Mouse (Mus musculus) midbrain, embryonic 14.5 days (tissue): ENCODE data around the gene Plcb3. TPM values are rescaled to one million over a fixed set of nuclear protein-coding genes. Genes with fewer than 3 reads are reported as not detected.

Experiments
- ATAC-seq: fragments of 200-750 bp; cut with Nextera tagmentation; 2 replicates; pipeline ENCODE4 v1.8.0; 2017; ENCODE audit warnings: moderate number of reproducible peaks, moderate library complexity; ENCODE audit not compliant: low FRiP score, low TSS enrichment
- DNase-seq: peaks from one replicate; pipeline ENCODE4 v3.0.0-alpha.2; 2015
- H3K27ac ChIP-seq: fragments of 300-500 bp; sonication (generic); replicated peaks from 2 replicates; pipeline ENCODE4 v1.5.1; 2014; ENCODE audit warnings: mild to moderate bottlenecking, low read depth, low read length, moderate library complexity
- H3K27me3 ChIP-seq: fragments of 300-500 bp; sonication (generic); 2 replicates; pipeline ENCODE4 v1.6.1; 2014; ENCODE audit warnings: low read length, control low read depth, mixed read lengths; ENCODE audit not compliant: control insufficient read depth, insufficient read depth
- H3K36me3 ChIP-seq: fragments of 300-500 bp; sonication (generic); 2 replicates; pipeline ENCODE4 v1.6.1; 2014; ENCODE audit warnings: low read length, control low read depth; ENCODE audit not compliant: control insufficient read depth, insufficient read depth
- H3K4me1 ChIP-seq: fragments of 300-500 bp; sonication (generic); 2 replicates; pipeline ENCODE4 v1.6.1; 2014; ENCODE audit warnings: mild to moderate bottlenecking, antibody characterized with exemption, low read length, control low read depth; ENCODE audit not compliant: control insufficient read depth, insufficient read depth
- H3K4me2 ChIP-seq: fragments of 300-500 bp; sonication (generic); 2 replicates; pipeline ENCODE4 v1.6.1; 2014; ENCODE audit warnings: mild to moderate bottlenecking, low read length, moderate library complexity
- H3K4me3 ChIP-seq: fragments of 300-500 bp; sonication (generic); replicated peaks from 2 replicates; pipeline ENCODE4 v1.5.1; 2014; ENCODE audit warnings: low read depth, low read length
- H3K9ac ChIP-seq: fragments of 300-500 bp; sonication (generic); replicated peaks from 2 replicates; pipeline ENCODE4 v1.6.1; 2014; ENCODE audit warnings: mild to moderate bottlenecking, low read length, moderate library complexity
- H3K9me3 ChIP-seq: fragments of 300-500 bp; sonication (generic); 2 replicates; pipeline ENCODE4 v1.6.1; 2016; ENCODE audit warnings: low read length, control low read depth, mixed read lengths; ENCODE audit not compliant: control insufficient read depth
- WGBS: fragments of 180-500 bp; shearing (Covaris S2); extraction: QIAGEN DNeasy Blood & Tissue Kit; methylation state at CpG from one replicate; pipeline ENCODE4 v1.1.7; 2014; 5-methylcytosine and 5-hydroxymethylcytosine counted together
- polyA plus RNA-seq: library from polyadenylated mRNA; unstranded; fragments of >200 nt; fragmentation: Nextera tagmentation; extraction: Ambion mirVana; gene quantifications from 2 replicates; pipeline ENCODE4 v1.2.1, GENCODE M21; 2014

The Plcb3 gene
- polyA plus RNA-seq, 1 experiment from 2014 or later, result 8.8 TPM

DNA sequence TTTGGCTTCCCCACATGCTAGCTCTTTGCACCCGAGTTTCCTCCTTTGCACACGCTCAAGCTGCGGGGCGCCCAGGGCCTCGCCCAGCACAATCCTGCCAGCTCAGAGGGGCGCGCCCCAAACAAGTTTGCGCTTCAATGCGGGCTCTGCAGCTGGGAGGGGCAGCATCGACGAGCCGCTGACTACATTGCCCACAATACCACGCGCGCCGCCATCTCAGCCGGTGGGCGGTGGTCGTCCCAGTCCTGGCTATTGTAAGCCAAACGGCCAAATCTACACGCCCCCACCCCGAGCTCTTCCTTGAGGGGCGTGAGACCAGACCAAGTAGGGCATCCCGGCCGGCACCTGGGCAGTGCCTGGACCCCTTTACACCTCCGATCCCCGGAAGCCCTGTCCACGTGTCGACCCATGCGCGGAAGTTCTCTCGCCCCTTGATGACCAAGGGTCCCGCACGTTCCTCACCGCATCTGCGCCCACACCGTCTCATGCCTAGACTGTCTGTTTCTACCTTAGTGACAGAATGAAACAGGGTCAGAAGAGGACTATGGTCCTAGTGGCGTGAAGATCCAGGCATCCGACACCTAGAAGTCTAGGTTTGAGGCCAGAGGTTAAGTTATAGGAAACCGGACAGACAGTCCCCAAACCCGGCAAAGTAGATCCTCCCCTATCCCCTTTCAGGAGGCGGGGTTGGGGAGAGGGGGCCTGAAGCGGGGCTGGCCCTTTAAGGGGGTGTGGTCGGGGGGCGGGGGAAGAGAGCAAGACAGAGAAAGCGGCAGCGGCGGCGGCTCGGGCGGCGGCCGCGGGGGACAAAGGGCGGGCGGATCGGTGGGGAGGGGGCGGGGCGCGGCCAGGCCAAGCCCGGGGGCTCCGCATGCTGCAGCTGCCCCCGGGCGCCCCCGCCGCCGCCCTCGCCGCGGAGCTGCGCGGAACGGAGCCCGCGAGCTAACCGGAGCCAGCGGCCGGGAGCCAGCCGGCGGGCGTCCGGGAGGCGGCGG is 1.8 kb downstream of the Plcb3 start, which contains the start of gene Ppp1r14b:
Ppp1r14b (plus strand) TSS at position 758 of the 995 bp plus-strand sequence.
- Histone ChIP-seq H3K4me1 (peaks cover 44% of the 10 kb centered on the region), H3K4me2 (peak within 1 kb of the TSS; percentile 78), H3K27me3 (peaks cover 5% of the 10 kb centered on the region; the same call in 1 of the 2 replicates), H3K9ac (peak within 1 kb of the TSS; percentile 79), H3K27ac (peak within 1 kb of the TSS; percentile 95), H3K36me3 (peaks cover 22% of the 10 kb centered on the region), H3K4me3 (peak within 1 kb of the TSS; percentile 74), H3K9me3 (no peaks in the 10 kb centered on the region)
- ATAC-seq (peak; percentile 75), DNase-seq (peak; percentile 93)
- under 1% methylated on average over 82 of the region's 84 CpGs for WGBS

DNA sequence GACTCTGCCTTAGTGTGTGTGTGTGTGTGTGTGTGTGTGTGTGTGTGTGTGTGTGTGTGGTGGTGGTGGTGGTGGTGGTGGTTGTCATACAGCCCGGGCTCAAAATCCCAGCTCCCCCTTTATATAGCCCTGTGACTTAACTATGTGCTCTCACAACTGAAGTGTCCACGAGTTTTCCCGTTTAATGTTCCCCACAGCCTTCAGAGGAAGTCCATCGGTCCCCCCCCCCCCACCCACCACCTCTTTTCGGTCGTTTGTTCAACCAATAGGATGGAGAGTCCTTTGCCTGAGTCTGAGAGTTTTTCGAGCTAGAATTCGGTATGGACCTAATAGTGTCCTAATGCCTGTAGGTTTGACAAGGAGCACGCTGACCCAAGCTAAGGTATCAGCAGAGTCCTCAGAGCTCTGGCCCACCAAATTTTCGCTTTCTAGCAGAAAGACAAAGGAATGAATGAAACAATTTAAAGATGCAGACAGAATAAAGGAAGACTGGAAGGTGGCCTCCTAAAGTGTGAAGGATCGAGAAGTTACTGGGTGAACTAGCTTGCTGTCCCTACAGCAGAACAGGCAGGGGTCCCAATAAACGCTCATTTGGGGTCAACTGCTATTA is 2.6 kb downstream of the Plcb3 start:
- Histone ChIP-seq H3K27me3 (peaks cover 13% of the 10 kb centered on the region), H3K4me3 (peak overlapping the region; percentile 74), H3K4me2 (peak overlapping the region; percentile 78), H3K27ac (peak overlapping the region; percentile 95), H3K4me1 (peaks cover 35% of the 10 kb centered on the region), H3K36me3 (peaks cover 22% of the 10 kb centered on the region), H3K9ac (peak overlapping the region; percentile 79), H3K9me3 (no peaks in the 10 kb centered on the region)
- ATAC-seq, result no peak
- 42% methylated on average over 12 of the region's 12 CpGs for WGBS
- peak; percentile 22 for DNase-seq

DNA sequence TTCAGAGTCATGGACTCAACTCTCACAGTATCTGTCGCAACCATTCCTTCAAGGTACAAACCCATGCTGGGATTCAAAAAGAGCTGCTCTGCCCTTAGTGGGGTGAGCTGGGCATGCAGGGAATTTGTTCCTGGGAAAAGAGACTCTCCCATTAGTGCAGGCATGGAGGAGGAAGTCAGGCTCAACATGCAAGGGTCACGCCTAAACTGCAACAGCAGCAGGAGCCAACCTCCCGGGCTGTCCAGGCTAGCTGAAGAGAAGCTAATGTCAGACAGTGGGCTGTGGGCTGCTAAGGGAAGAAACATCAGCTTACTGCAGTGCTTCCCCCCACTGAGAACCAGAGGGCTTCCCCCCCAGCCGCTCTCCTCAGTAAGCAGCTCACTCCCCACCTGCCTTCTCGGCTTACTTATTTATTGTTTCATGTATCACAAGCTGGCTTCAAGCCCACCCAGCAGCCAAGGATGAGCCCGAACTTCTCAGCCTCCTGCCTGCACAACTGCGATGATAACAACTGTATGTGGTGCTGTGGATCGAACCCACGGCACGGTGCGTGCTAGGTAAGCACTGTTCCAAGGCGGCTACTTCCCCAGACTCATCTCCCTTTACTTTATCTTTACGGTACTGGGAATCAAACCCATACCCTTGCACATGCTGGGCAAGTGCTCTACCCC is 3.9 kb downstream of the Plcb3 start:
- DNase-seq (no peak), ATAC-seq (no peak)
- peaks cover 24% of the 10 kb centered on the region for H3K4me1 ChIP-seq
- peaks cover 9% of the 10 kb centered on the region for H3K36me3 ChIP-seq
- H3K9me3 ChIP-seq, result no peaks in the 10 kb centered on the region
- H3K9ac ChIP-seq, result no peak overlapping the region
- H3K27ac ChIP-seq, result no peak overlapping the region
- H3K4me2 ChIP-seq, result no peak overlapping the region
- WGBS, result 80% methylated on average over 13 of the region's 13 CpGs
- no peak overlapping the region for H3K4me3 ChIP-seq
- H3K27me3 ChIP-seq, result peaks cover 20% of the 10 kb centered on the region

DNA sequence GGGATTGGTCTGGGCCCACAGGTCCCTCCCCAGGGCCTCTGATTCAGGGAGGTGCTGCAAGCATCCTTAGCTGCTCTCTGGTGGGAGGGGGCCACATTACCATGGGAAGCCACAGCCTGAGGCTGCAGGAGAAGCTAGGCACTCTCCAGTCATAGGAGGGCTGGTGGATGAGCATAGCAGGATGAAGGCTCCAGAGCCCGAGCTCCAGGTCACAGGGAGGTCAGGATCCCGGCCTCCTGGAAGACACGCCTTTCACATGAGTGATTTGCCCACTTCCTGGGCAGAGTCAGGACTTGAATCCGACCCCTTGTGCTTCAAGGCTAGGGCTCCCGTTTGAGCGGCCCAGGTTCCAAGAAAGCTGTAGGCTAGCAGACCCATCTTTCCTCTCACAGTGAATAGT is 4.6 kb downstream of the Plcb3 start:
- 57% methylated on average over 6 of the region's 6 CpGs for WGBS
- ATAC-seq, result no peak

DNA sequence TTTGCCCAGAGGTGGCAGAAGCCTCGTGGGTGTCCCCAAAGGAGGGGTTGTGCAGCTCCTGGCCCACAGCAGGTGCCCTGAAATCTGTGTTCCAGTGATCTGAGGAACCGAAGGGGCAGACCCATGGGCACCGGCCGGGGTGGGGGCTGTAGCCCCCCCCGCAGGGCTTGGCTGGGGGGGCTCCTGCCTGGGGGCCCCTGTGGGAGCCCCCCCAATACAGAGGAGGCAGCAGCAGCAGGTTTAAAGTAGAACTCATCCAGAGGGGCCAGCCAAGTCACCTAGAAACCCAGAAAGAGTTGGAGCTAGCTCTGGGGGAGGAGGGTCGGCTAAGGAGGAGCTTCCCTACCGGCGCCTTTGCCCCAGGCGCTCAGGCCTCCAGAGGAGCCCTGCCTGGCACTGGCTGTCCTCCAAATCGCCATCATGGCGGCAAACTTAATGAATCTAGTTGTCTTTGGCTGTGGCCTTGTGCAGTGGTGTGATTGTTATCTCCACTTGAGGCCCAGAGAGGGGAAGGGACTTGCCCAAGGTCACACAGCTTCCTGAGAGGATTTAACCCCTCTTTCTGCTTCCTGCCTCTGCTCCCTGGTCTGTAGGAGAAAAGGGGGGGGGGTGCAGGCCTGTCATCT is 5.7 kb downstream of the Plcb3 start:
- H3K9me3 ChIP-seq, result no peaks in the 10 kb centered on the region
- no peak overlapping the region for H3K27ac ChIP-seq
- H3K27me3 ChIP-seq, result peaks cover 20% of the 10 kb centered on the region
- DNase-seq, result no peak
- H3K9ac ChIP-seq, result no peak overlapping the region; the same call in 1 of the 2 replicates
- 15% methylated on average over 11 of the region's 11 CpGs for WGBS
- no peak for ATAC-seq
- H3K4me1 ChIP-seq, result peaks cover 12% of the 10 kb centered on the region
- no peak overlapping the region for H3K4me3 ChIP-seq
- H3K4me2 ChIP-seq, result peak overlapping the region; percentile 46
- no peaks in the 10 kb centered on the region for H3K36me3 ChIP-seq

More for the DNA sequence above, 4.6 kb downstream of the Plcb3 start:
- no peak overlapping the region for H3K9ac ChIP-seq
- DNase-seq, result no peak
- peaks cover 19% of the 10 kb centered on the region for H3K4me1 ChIP-seq
- peaks cover 4% of the 10 kb centered on the region; the same call in 1 of the 2 replicates for H3K36me3 ChIP-seq
- no peak overlapping the region for H3K4me2 ChIP-seq
- H3K27me3 ChIP-seq, result peaks cover 20% of the 10 kb centered on the region
- no peak overlapping the region for H3K4me3 ChIP-seq
- H3K27ac ChIP-seq, result no peak overlapping the region
- no peaks in the 10 kb centered on the region for H3K9me3 ChIP-seq

DNA sequence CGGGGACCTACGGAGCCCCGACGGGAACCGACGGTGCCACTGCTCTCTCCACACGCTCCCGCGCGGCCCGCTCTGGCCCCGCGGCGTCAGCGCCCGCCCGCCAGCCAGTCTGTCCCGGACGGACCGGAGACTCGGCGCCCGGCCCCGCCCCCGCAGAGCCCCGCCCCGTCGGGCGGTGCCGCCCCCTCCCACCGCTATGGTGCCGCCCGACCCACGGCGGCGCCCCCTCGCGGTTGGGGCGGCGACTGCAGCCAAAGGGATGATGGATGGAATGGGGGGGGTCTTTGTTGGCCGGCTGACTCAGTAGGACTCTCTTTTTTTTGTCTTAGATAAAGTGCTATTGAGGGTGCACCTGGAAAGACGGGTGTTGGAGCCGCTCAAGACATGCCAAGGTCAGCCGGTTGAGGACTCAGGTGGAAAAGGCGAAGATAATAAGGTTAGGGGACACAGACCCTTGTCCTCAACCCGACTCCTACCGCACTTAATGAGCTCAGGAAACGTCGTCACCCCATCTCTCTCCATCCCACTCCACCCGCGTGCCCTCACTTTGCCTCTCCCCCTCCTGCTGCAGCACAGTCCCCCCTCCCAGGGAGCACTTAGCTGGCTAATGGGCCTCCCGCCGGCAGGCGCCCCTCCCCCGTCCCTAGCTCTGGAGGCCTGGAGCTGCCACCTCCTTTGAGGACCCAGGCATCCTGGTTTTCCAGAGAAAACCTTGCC is 6.4 kb downstream of the Plcb3 start:
- H3K4me2 ChIP-seq, result peak overlapping the region; percentile 46
- peak overlapping the region; percentile 28 for H3K4me3 ChIP-seq
- 1% methylated on average over 55 of the region's 55 CpGs for WGBS
- no peaks in the 10 kb centered on the region for H3K9me3 ChIP-seq
- DNase-seq (peak; percentile 53), ATAC-seq (no peak)
- peaks cover 12% of the 10 kb centered on the region for H3K4me1 ChIP-seq
- H3K36me3 ChIP-seq, result no peaks in the 10 kb centered on the region
- H3K27me3 ChIP-seq, result peaks cover 20% of the 10 kb centered on the region
- no peak overlapping the region; the same call in 1 of the 2 replicates for H3K9ac ChIP-seq
- H3K27ac ChIP-seq, result no peak overlapping the region

DNA sequence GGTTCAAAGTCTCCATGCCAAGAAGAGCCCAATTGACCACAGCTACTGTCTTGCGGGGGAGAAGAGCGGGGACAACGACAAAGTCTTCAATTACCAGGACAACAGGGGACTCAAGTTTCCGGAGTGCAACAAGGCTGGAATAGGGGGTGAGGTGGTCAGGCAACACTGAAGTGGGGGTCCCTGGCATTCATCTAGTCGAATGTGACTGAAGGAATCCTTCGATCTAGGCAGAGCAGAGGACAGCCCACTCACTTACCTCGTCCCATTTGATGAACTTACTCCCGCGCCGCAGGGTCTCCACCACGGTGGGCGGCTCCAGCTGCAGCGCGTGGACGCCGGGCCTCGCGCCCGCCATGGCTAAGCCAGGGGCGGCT is 7.0 kb downstream of the Plcb3 start:
- H3K4me2 ChIP-seq, result peak overlapping the region; percentile 46
- no peaks in the 10 kb centered on the region for H3K36me3 ChIP-seq
- no peaks in the 10 kb centered on the region for H3K9me3 ChIP-seq
- under 1% methylated on average over 20 of the region's 20 CpGs for WGBS
- no peak for ATAC-seq
- H3K4me1 ChIP-seq, result peaks cover 12% of the 10 kb centered on the region
- H3K27me3 ChIP-seq, result peaks cover 20% of the 10 kb centered on the region
- H3K9ac ChIP-seq, result no peak overlapping the region; the same call in 1 of the 2 replicates
- DNase-seq, result no peak
- H3K27ac ChIP-seq, result no peak overlapping the region
- peak overlapping the region; percentile 28 for H3K4me3 ChIP-seq
